Mouse (Mus musculus) layer of hippocampus, adult 9-11 months (tissue): Measurements from ENCODE around the gene Mael.

Experiments used
- DNase-seq: peaks from one replicate; pipeline ENCODE4 v3.0.0; 2022

Mael gene

GRCm38 (mm10) chr1:166238315-166238969 is at the start of gene Mael:
TSS of gene Mael (minus strand) at chr1:166238747.
- DNase-seq: no peak

GRCm38 (mm10) chr1:166286231-166286630 is 47.7 kb upstream of the Mael start:
- no peak for DNase-seq

GRCm38 (mm10) chr1:166284390-166284789 is 45.8 kb upstream of the Mael start:
- no peak for DNase-seq

GRCm38 (mm10) chr1:166283451-166283850 is 44.9 kb upstream of the Mael start:
- no peak for DNase-seq

- DNase-seq: peak; percentile 87
These were observed 44.2 kb upstream of the Mael start for GRCm38 (mm10) chr1:166282597-166283210.

GRCm38 (mm10) chr1:166281836-166282235 is 43.3 kb upstream of the Mael start:
- no peak for DNase-seq

- DNase-seq: no peak
These were observed 42.7 kb upstream of the Mael start for GRCm38 (mm10) chr1:166281287-166281686.

- peak; percentile 85 for DNase-seq
These were observed 42.0 kb upstream of the Mael start for GRCm38 (mm10) chr1:166280566-166280965.

GRCm38 (mm10) chr1:166279580-166280206 is 41.1 kb upstream of the Mael start:
- no peak for DNase-seq

- no peak for DNase-seq
These were observed 40.2 kb upstream of the Mael start for GRCm38 (mm10) chr1:166278786-166279185.

- no peak for DNase-seq
These were observed 29.7 kb upstream of the Mael start for GRCm38 (mm10) chr1:166268218-166268617.

- DNase-seq: no peak
These were observed 28.4 kb upstream of the Mael start for GRCm38 (mm10) chr1:166266918-166267317.

GRCm38 (mm10) chr1:166266001-166266705 is 27.6 kb upstream of the Mael start:
- no peak for DNase-seq

GRCm38 (mm10) chr1:166259526-166259925 is 21.0 kb upstream of the Mael start:
- DNase-seq: no peak

GRCm38 (mm10) chr1:166256898-166257297 is 18.4 kb upstream of the Mael start:
- no peak for DNase-seq

GRCm38 (mm10) chr1:166256302-166256701 is 17.8 kb upstream of the Mael start:
- DNase-seq: no peak

- no peak for DNase-seq
These were observed 17.1 kb upstream of the Mael start for GRCm38 (mm10) chr1:166255651-166256050.

GRCm38 (mm10) chr1:166255091-166255490 is 16.5 kb upstream of the Mael start:
- no peak for DNase-seq

GRCm38 (mm10) chr1:166253898-166254894 is 15.6 kb upstream of the Mael start, which contains the start of gene Ildr2:
TSS of gene Ildr2 (plus strand) at chr1:166254139.
- DNase-seq: peak; percentile 48

GRCm38 (mm10) chr1:166244285-166244684 is 5.7 kb upstream of the Mael start:
- DNase-seq: peak; percentile 83

- no peak for DNase-seq
These were observed 24.4 kb downstream of the Mael start for GRCm38 (mm10) chr1:166214181-166214580.

- DNase-seq: no peak
These were observed 29.2 kb downstream of the Mael start for GRCm38 (mm10) chr1:166209371-166209770.
